ENCODE assay signal across 30 mouse cellular contexts in genomic region chr5:146018275-146018674, GRCm38 (mm10). TPM values are rescaled to one million over a fixed set of nuclear protein-coding genes. Genes with fewer than 3 reads are reported as not detected.
DNase-seq lines count a peak whose midpoint lies in the region; ATAC-seq and TF ChIP-seq lines count a peak whose summit lies in the region.
"Had no signal": no experiment of that assay in that cellular context is flagged by ENCODE, and none has a peak within 500 bp of the region (broad histone marks: within the 10 kb centered on the region; RNA-seq: fewer than 3 reads in every experiment).

No protein-coding gene starts in this region.

- WGBS in liver, adult 2 months, result 13% methylated on average over 5 of the region's 5 CpGs
- WGBS in liver, embryonic 16.5 days (ENCODE audit: insufficient replicate concordance), result 38% methylated on average over 5 of the region's 5 CpGs
- WGBS in liver, embryonic 12.5 days (ENCODE audit: insufficient replicate concordance), result 47% methylated on average over 5 of the region's 5 CpGs

- no peak overlapping the region for H3K4me2 ChIP-seq in liver, embryonic 16.5 days (ENCODE audit: low read depth, low read length)
- no peak overlapping the region for H3K4me2 ChIP-seq in liver, embryonic 12.5 days
- H3K4me2 ChIP-seq: embryonic facial prominence, embryonic 13.5 days; embryonic facial prominence, embryonic 15.5 days; forebrain, embryonic 12.5 days had no signal

- no peak for TF ChIP-seq CTCF in liver, adult 2 months (IDR thresholded peaks at IDR 0.05; ENCODE audit: low read depth, low read length)

- peak; percentile 97 for DNase-seq in liver, adult 2 months (ENCODE audit: extremely low read depth, low read depth, low spot score)
- DNase-seq in liver, result no peak
- no peak for DNase-seq in adrenal gland, postnatal 36 days
- DNase-seq: adrenal gland, adult 8-10 months; adrenal gland, postnatal 14 days; B cell, adult 2 months; cerebellum, adult 11 months; cerebellum, adult 18-20 months; cerebellum, adult 8-10 months; cerebellum, adult 9-11 months; cerebellum, postnatal 14 days; cerebellum, postnatal 36 days; embryo, embryonic 11 days had no signal

- H3K27me3 ChIP-seq in liver, adult 2 months (ENCODE audit: control insufficient read depth, insufficient read depth, low read length), result no peaks in the 10 kb centered on the region
- no peaks in the 10 kb centered on the region for H3K27me3 ChIP-seq in liver, embryonic 16.5 days (ENCODE audit: control insufficient read depth, insufficient read depth, low read depth, low read length)
- H3K27me3 ChIP-seq in liver, embryonic 12.5 days (replicated peaks), result no peaks in the 10 kb centered on the region
- H3K27me3 ChIP-seq: CH12.LX; embryonic facial prominence, embryonic 13.5 days; embryonic facial prominence, embryonic 15.5 days; forebrain, embryonic 12.5 days; Patski had no signal

- H3K4me3 ChIP-seq in liver, adult 2 months (ENCODE audit: insufficient read depth, low read depth, low read length), result peak overlapping the region; percentile 23; the same call in 1 of the 2 replicates
- H3K4me3 ChIP-seq in liver, embryonic 16.5 days (ENCODE audit: low read depth, low read length), result no peak overlapping the region
- H3K4me3 ChIP-seq in liver, embryonic 12.5 days, result no peak overlapping the region
- H3K4me3 ChIP-seq: embryonic facial prominence, embryonic 13.5 days; embryonic facial prominence, embryonic 15.5 days; erythroblast, embryonic 14.5 days; forebrain, embryonic 10.5 days; forebrain, embryonic 12.5 days had no signal

- TF ChIP-seq POLR2A in liver, adult 2 months (IDR thresholded peaks at IDR 0.05; ENCODE audit: extremely low read depth, insufficient read depth, low read length), result no peak

- ATAC-seq in liver, embryonic 16.5 days (ENCODE audit: low read depth), result peak; percentile 70
- ATAC-seq in liver, embryonic 12.5 days, result no peak
- ATAC-seq: activated CD4-positive, CD25-positive, alpha-beta regulatory T cell, adult 4 months; CD4-positive, CD25-positive, alpha-beta regulatory T cell, adult 4 months; forebrain, embryonic 14.5 days; forebrain, embryonic 16.5 days; Patski had no signal

- no peaks in the 10 kb centered on the region for H3K36me3 ChIP-seq in liver, adult 2 months (ENCODE audit: control insufficient read depth, insufficient read depth, low read length)
- no peaks in the 10 kb centered on the region for H3K36me3 ChIP-seq in liver, embryonic 16.5 days (ENCODE audit: control insufficient read depth, insufficient read depth)
- no peaks in the 10 kb centered on the region for H3K36me3 ChIP-seq in liver, embryonic 12.5 days
- H3K36me3 ChIP-seq: embryonic facial prominence, embryonic 13.5 days; embryonic facial prominence, embryonic 15.5 days; forebrain, embryonic 10.5 days; forebrain, embryonic 12.5 days; G1E had no signal

- no peak overlapping the region for H3K9ac ChIP-seq in liver, adult 2 months (ENCODE audit: low read depth, low read length)
- H3K9ac ChIP-seq in liver, embryonic 16.5 days (ENCODE audit: low read depth, low read length), result no peak overlapping the region
- H3K9ac ChIP-seq in liver, embryonic 12.5 days, result no peak overlapping the region
- H3K9ac ChIP-seq: embryonic facial prominence, embryonic 13.5 days; embryonic facial prominence, embryonic 15.5 days; forebrain, embryonic 12.5 days had no signal

- no peaks in the 10 kb centered on the region; the same call in none of the 2 replicates for H3K79me2 ChIP-seq in liver, adult 2 months (ENCODE audit: control insufficient read depth, insufficient read depth, low read length)

- no peaks in the 10 kb centered on the region for H3K9me3 ChIP-seq in liver, embryonic 16.5 days (replicated peaks; ENCODE audit: control insufficient read depth, low read length)
- H3K9me3 ChIP-seq in liver, embryonic 12.5 days (replicated peaks), result peaks cover 34% of the 10 kb centered on the region

- H3K4me1 ChIP-seq in liver, adult 2 months (ENCODE audit: control insufficient read depth, insufficient read depth, low read length), result peaks cover 26% of the 10 kb centered on the region
- no peaks in the 10 kb centered on the region for H3K4me1 ChIP-seq in liver, embryonic 16.5 days (ENCODE audit: control insufficient read depth, low read depth, low read length)
- no peaks in the 10 kb centered on the region for H3K4me1 ChIP-seq in liver, embryonic 12.5 days
- H3K4me1 ChIP-seq: embryonic facial prominence, embryonic 13.5 days; embryonic facial prominence, embryonic 15.5 days; forebrain, embryonic 10.5 days; forebrain, embryonic 12.5 days had no signal

- H3K27ac ChIP-seq in liver, adult 2 months (replicated peaks; ENCODE audit: insufficient read depth, low read depth, low read length), result no peak overlapping the region; the same call in none of the 2 replicates
- no peak overlapping the region for H3K27ac ChIP-seq in liver, embryonic 16.5 days (ENCODE audit: low read length)
- H3K27ac ChIP-seq in liver, embryonic 12.5 days, result no peak overlapping the region
- H3K27ac ChIP-seq: embryonic facial prominence, embryonic 13.5 days; embryonic facial prominence, embryonic 15.5 days; forebrain, embryonic 10.5 days; forebrain, embryonic 12.5 days had no signal

RNA-seq across cellular contexts. Expression of gene Cyp3a25, which starts 8.9 kb away (rescaled TPM):
- total RNA-seq in liver, adult 2 months (2014; rRNA removed), result 870 and 1,067 TPM in 2 replicates
- 112 and 118 TPM in 2 replicates for polyA plus RNA-seq in liver, adult 2 months (2012; rRNA removed)
- polyA plus RNA-seq in liver, embryonic 16.5 days (2015; fragmentation: Nextera tagmentation; extraction: Ambion mirVana), result 0.39 and 0.60 TPM in 2 replicates
- polyA plus RNA-seq in liver, embryonic 12.5 days (2016; fragmentation: Nextera tagmentation; extraction: Ambion mirVana), result not detected in 2 replicates
- total RNA-seq in adrenal gland, postnatal 36 days (2021), result under 1 TPM in 1 of 2 experiments, not detected in 1; 0.40 TPM
- total RNA-seq: CH12.LX; common myeloid progenitor, adult 5-6 weeks; G1E had no signal
- polyA plus RNA-seq: activated CD4-positive, CD25-positive, alpha-beta regulatory T cell, adult 4 months; brain, embryonic 14.5 days; CD4-positive, CD25-positive, alpha-beta regulatory T cell, adult 4 months; embryonic facial prominence, embryonic 11.5 days; embryonic facial prominence, embryonic 13.5 days; embryonic facial prominence, embryonic 15.5 days; erythroblast, embryonic 14.5 days; forebrain, embryonic 10.5 days; forebrain, embryonic 12.5 days; forebrain, embryonic 14.5 days; forebrain, embryonic 16.5 days; G1E; Patski had no signal

Comparison
In these comparisons a context has a peak if more than half of its experiments do, and no peak if none do; other contexts are left out.
1. RNA of gene Cyp3a25, which starts 8.9 kb away (polyA plus RNA-seq): 112 to 118 TPM in liver, adult 2 months; 0.39 to 0.60 TPM in liver, embryonic 16.5 days and not detected in liver, embryonic 12.5 days; every median in the first group is over 10 times any median in the second.